Mouse (Mus musculus) hindbrain, embryonic 10.5 days (tissue): ENCODE data around the gene Plcd3. TPM values are rescaled to one million over a fixed set of nuclear protein-coding genes. Genes with fewer than 3 reads are reported as not detected.
A peak's percentile ranks its signal among the peaks of the same experiment; 100 is the strongest.

ENCODE experiments used
- DNase-seq: peaks from one replicate; pipeline ENCODE4 v3.0.0-alpha.2; 2017; ENCODE audit warnings: low spot score
- H3K27ac ChIP-seq: fragments of 300-500 bp; sonication (generic); 2 replicates; pipeline ENCODE4 v1.5.1; 2016; ENCODE audit warnings: mild to moderate bottlenecking, moderate library complexity
- H3K27me3 ChIP-seq: fragments of 300-500 bp; sonication (generic); 2 replicates; pipeline ENCODE4 v1.6.1; 2016; ENCODE audit warnings: mild to moderate bottlenecking; ENCODE audit not compliant: poor library complexity, insufficient read depth, severe bottlenecking
- H3K36me3 ChIP-seq: fragments of 300-500 bp; sonication (generic); 2 replicates; pipeline ENCODE4 v1.6.1; 2016; ENCODE audit warnings: mild to moderate bottlenecking, moderate library complexity
- H3K4me1 ChIP-seq: fragments of 300-500 bp; sonication (generic); replicated peaks from 2 replicates; pipeline ENCODE4 v1.6.1; 2016; ENCODE audit warnings: mild to moderate bottlenecking
- H3K4me3 ChIP-seq: fragments of 300-500 bp; sonication (generic); 2 replicates; pipeline ENCODE4 v1.5.1; 2016; ENCODE audit warnings: mild to moderate bottlenecking, moderate library complexity
- H3K9me3 ChIP-seq: fragments of 300-500 bp; sonication (generic); 2 replicates; pipeline ENCODE4 v1.6.1; 2016; ENCODE audit warnings: mild to moderate bottlenecking, moderate library complexity
- WGBS: fragments of 180-500 bp; shearing (Covaris S2); methylation state at CpG from one replicate; pipeline ENCODE4 v1.1.7; 2016; 5-methylcytosine and 5-hydroxymethylcytosine counted together
- polyA plus RNA-seq: library from polyadenylated mRNA; unstranded; fragments of >200 nt; fragmentation: Nextera tagmentation; extraction: Ambion mirVana; gene quantifications from 2 replicates; pipeline ENCODE4 v1.2.1, GENCODE M21; 2016

Plcd3 gene
- polyA plus RNA-seq, 1 experiment from 2014 or later = 1.9 TPM

GRCm38 (mm10) chr11:103101866-103102501 is 526 bp upstream of the Plcd3 start:
- H3K4me1 ChIP-seq = peaks cover 69% of the 10 kb centered on the region
- H3K27me3 ChIP-seq = peaks cover 81% of the 10 kb centered on the region
- H3K4me3 ChIP-seq = peak overlapping the region; percentile 62
- H3K9me3 ChIP-seq = no peaks in the 10 kb centered on the region
- peak overlapping the region; percentile 67; the same call in 1 of the 2 replicates for H3K27ac ChIP-seq
- WGBS = 3% methylated on average over 30 of the region's 30 CpGs
- DNase-seq = peak; percentile 54
- H3K36me3 ChIP-seq = no peaks in the 10 kb centered on the region

- no peak for DNase-seq
- Histone ChIP-seq H3K27ac (no peak overlapping the region), H3K9me3 (no peaks in the 10 kb centered on the region), H3K4me3 (no peak overlapping the region), H3K27me3 (peaks cover 89% of the 10 kb centered on the region), H3K36me3 (no peaks in the 10 kb centered on the region), H3K4me1 (peaks cover 69% of the 10 kb centered on the region)
- WGBS = 70% methylated on average over 8 of the region's 8 CpGs
Observed at GRCm38 (mm10) chr11:103100361-103100760, 1.1 kb downstream of the Plcd3 start.

- Histone ChIP-seq H3K9me3 (no peaks in the 10 kb centered on the region), H3K36me3 (no peaks in the 10 kb centered on the region), H3K4me1 (peaks cover 66% of the 10 kb centered on the region), H3K27ac (no peak overlapping the region), H3K27me3 (peaks cover 84% of the 10 kb centered on the region), H3K4me3 (no peak overlapping the region)
- WGBS = 51% methylated on average over 12 of the region's 12 CpGs
- DNase-seq = no peak
Observed at GRCm38 (mm10) chr11:103099352-103099940, 2.0 kb downstream of the Plcd3 start.

GRCm38 (mm10) chr11:103098531-103099190 is 2.8 kb downstream of the Plcd3 start:
- H3K4me3 ChIP-seq = no peak overlapping the region
- H3K4me1 ChIP-seq = peaks cover 65% of the 10 kb centered on the region
- DNase-seq = no peak
- H3K27ac ChIP-seq = no peak overlapping the region
- peaks cover 76% of the 10 kb centered on the region for H3K27me3 ChIP-seq
- 61% methylated on average over 11 of the region's 11 CpGs for WGBS
- H3K9me3 ChIP-seq = no peaks in the 10 kb centered on the region
- H3K36me3 ChIP-seq = no peaks in the 10 kb centered on the region

- Histone ChIP-seq H3K27me3 (peaks cover 71% of the 10 kb centered on the region), H3K27ac (no peak overlapping the region; the same call in 1 of the 2 replicates), H3K4me1 (peaks cover 51% of the 10 kb centered on the region), H3K9me3 (no peaks in the 10 kb centered on the region), H3K4me3 (no peak overlapping the region), H3K36me3 (no peaks in the 10 kb centered on the region)
- no peak for DNase-seq
- 24% methylated on average over 22 of the region's 22 CpGs for WGBS
Observed at GRCm38 (mm10) chr11:103096979-103097894, 4.2 kb downstream of the Plcd3 start.

- Histone ChIP-seq H3K36me3 (no peaks in the 10 kb centered on the region), H3K4me1 (peaks cover 37% of the 10 kb centered on the region), H3K4me3 (no peak overlapping the region), H3K27me3 (peaks cover 56% of the 10 kb centered on the region), H3K27ac (no peak overlapping the region), H3K9me3 (no peaks in the 10 kb centered on the region)
- DNase-seq = no peak
- WGBS = 90% methylated on average over 6 of the region's 6 CpGs
Observed at GRCm38 (mm10) chr11:103095801-103096200, 5.7 kb downstream of the Plcd3 start.

- Histone ChIP-seq H3K36me3 (no peaks in the 10 kb centered on the region), H3K9me3 (no peaks in the 10 kb centered on the region), H3K27ac (no peak overlapping the region), H3K27me3 (peaks cover 50% of the 10 kb centered on the region), H3K4me3 (no peak overlapping the region), H3K4me1 (peaks cover 36% of the 10 kb centered on the region)
- no peak for DNase-seq
- 57% methylated on average over 9 of the region's 9 CpGs for WGBS
Observed at GRCm38 (mm10) chr11:103095107-103095670, 6.3 kb downstream of the Plcd3 start.

- Histone ChIP-seq H3K9me3 (no peaks in the 10 kb centered on the region), H3K27ac (no peak overlapping the region)
- DNase-seq = no peak
Observed at GRCm38 (mm10) chr11:103093862-103094833, 7.3 kb downstream of the Plcd3 start.

GRCm38 (mm10) chr11:103093306-103093705 is 8.2 kb downstream of the Plcd3 start:
- Histone ChIP-seq H3K36me3 (no peaks in the 10 kb centered on the region), H3K27ac (no peak overlapping the region), H3K27me3 (peaks cover 31% of the 10 kb centered on the region), H3K4me1 (peaks cover 23% of the 10 kb centered on the region), H3K9me3 (no peaks in the 10 kb centered on the region), H3K4me3 (no peak overlapping the region)
- 93% methylated on average over 7 of the region's 7 CpGs for WGBS
- no peak for DNase-seq

More at GRCm38 (mm10) chr11:103093862-103094833, 7.3 kb downstream of the Plcd3 start:
- H3K36me3 ChIP-seq = no peaks in the 10 kb centered on the region
- H3K27me3 ChIP-seq = peaks cover 40% of the 10 kb centered on the region
- 71% methylated on average over 20 of the region's 20 CpGs for WGBS
- no peak overlapping the region for H3K4me3 ChIP-seq
- H3K4me1 ChIP-seq = peaks cover 32% of the 10 kb centered on the region

GRCm38 (mm10) chr11:103081631-103082030 is 19.8 kb downstream of the Plcd3 start:
- DNase-seq = no peak
- Histone ChIP-seq H3K9me3 (no peaks in the 10 kb centered on the region), H3K36me3 (no peaks in the 10 kb centered on the region), H3K4me3 (no peak overlapping the region), H3K27me3 (peaks cover 57% of the 10 kb centered on the region), H3K4me1 (peaks cover 11% of the 10 kb centered on the region), H3K27ac (no peak overlapping the region)
- WGBS = 52% methylated on average over 6 of the region's 6 CpGs

- no peaks in the 10 kb centered on the region for H3K9me3 ChIP-seq
- peak overlapping the region; percentile 48 for H3K4me3 ChIP-seq
- H3K27me3 ChIP-seq = peaks cover 57% of the 10 kb centered on the region
- H3K27ac ChIP-seq = peak overlapping the region; percentile 70
- WGBS = 2% methylated on average over 43 of the region's 43 CpGs
- peak; percentile 57 for DNase-seq
- H3K36me3 ChIP-seq = no peaks in the 10 kb centered on the region
- peaks cover 11% of the 10 kb centered on the region for H3K4me1 ChIP-seq
Observed at GRCm38 (mm10) chr11:103080323-103081091, 21.0 kb downstream of the Plcd3 start.
